Mouse (Mus musculus) left cerebral cortex, postnatal 14 days (tissue): Measurements from ENCODE around the gene Scand1. TPM values are rescaled to one million over a fixed set of nuclear protein-coding genes. Genes with fewer than 3 reads are reported as not detected.

Source experiments
- DNase-seq, 2 experiments: peaks; one replicate each; pipeline ENCODE4 v3.0.0; 2021 to 2022; ENCODE audit warnings: low spot score in 2 of 2, mixed read lengths in 1 of 2
- intact Hi-C: fragments of 180-260 bp; cut with DNase I; formaldehyde crosslinking; loops from one replicate; pipeline ENCODE4 v1.15.1; 2025
- microRNA-seq, 2 experiments: library from miRNA; unstranded; fragments of <30 nt; microRNA quantifications; one replicate each; pipeline ENCODE4 v1.2.0; 2022
- total RNA-seq, 2 experiments: library from RNA; stranded (reverse); gene quantifications; 2 replicates each; pipeline ENCODE4 v1.2.3; 2021

Scand1 gene
- total RNA-seq, 2 experiments from 2014 or later, result 87.8 to 113 TPM

DNA sequence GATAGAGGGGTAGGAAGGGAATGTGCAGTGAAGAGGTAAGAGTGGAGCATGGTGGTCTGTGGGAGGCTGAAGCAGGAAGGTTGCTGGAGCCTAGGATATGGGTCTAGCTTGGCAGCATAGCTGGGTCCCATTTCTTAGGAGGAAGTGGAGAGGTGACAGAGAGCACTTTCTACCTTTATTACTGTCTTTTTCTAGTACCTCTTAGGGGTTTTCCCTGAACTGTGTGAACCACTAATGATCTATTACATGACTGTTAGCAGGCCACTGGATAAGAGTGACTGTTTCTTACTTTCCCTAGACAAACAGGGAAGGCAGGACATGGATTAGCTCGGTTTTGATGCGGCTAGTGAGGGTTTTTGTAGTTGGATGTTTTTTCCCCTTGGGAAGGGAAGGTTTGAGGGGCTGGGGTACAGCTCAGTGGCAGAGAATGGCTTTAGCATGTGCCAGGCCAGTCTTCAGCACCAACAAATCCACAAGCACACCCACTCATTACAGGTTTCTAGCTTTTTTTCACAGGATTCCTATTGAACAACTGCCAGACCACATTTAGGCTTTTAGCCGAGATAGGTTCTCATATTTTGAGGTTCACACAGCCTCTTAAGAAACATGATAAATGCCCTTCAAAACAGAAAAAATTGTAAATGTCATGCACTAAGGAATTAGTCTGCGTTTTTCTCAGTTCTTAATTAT, 49.2 kb downstream of the Scand1 start:
- intact Hi-C loops, result no loop called here
- DNase-seq, result no peak

Small RNA genes lying within 50 kb of the gene (microRNA-seq; reads per million reads assigned to microRNA genes)
- 0 reads per million in 2 experiments for gene Gm22759

Other genes with a start within 250 kb of the Scand1 start
- gene Spag4, start 247.5 kb downstream of the Scand1 start, total RNA-seq, result 1 to 10 TPM; 4.7 to 6.9 TPM
- 10 to 100 TPM; 24.0 to 26.0 TPM for gene Cpne1, start 200.7 kb downstream of the Scand1 start, total RNA-seq
- gene Rbm12, start 200.7 kb downstream of the Scand1 start, total RNA-seq, result 10 to 100 TPM; 25.5 to 30.2 TPM
- 10 to 100 TPM; 19.6 to 26.7 TPM for gene Gm28036, start 185.6 kb downstream of the Scand1 start, total RNA-seq
- gene Romo1, start 168.7 kb downstream of the Scand1 start, total RNA-seq, result 100 to 1,000 TPM; 183 to 205 TPM
- 10 to 100 TPM; 35.3 to 37.1 TPM for gene Nfs1, start 168.5 kb downstream of the Scand1 start, total RNA-seq
- 100 to 1,000 TPM; 259 to 277 TPM for gene Rbm39, start 132.5 kb downstream of the Scand1 start, total RNA-seq
- gene Phf20, start 116.2 kb downstream of the Scand1 start, total RNA-seq, result 10 to 100 TPM; 50.7 to 65.0 TPM
- 1 to 10 TPM; 3.3 to 5.5 TPM for gene Cnbd2, start 405 bp downstream of the Scand1 start, total RNA-seq
- gene Epb41l1, start 108.2 kb upstream of the Scand1 start, total RNA-seq, result 100 to 1,000 TPM; 304 to 328 TPM
- 10 to 100 TPM; 33.3 to 34.5 TPM for gene Aar2, start 234.9 kb upstream of the Scand1 start, total RNA-seq